Mouse (Mus musculus): ENCODE data around the gene Ubxn6.
"Not testable (repeated sequence)": the region's sequence is repeated elsewhere in the genome, so short reads cannot be mapped to it uniquely, and the experiment has no call there.

The Ubxn6 gene

GRCm38 (mm10) chr17:56074827-56075208 lies at the start of gene Ubxn6:
Ubxn6 (minus strand) TSS chr17:56075028.
- peak; percentile 98 for DNase-seq (ENCODE audit: low spot score)

GRCm38 (mm10) chr17:56123681-56124340 lies 49.0 kb upstream of the Ubxn6 start:
- no peak for DNase-seq (ENCODE audit: low spot score)

- no peak for DNase-seq (ENCODE audit: low spot score)
Measured at GRCm38 (mm10) chr17:56123161-56123560, 48.3 kb upstream of the Ubxn6 start.

- DNase-seq (ENCODE audit: low spot score) = no peak
Measured at GRCm38 (mm10) chr17:56121826-56122225, 47.0 kb upstream of the Ubxn6 start, which contains the start of gene Lrg1. Lrg1 (minus strand) TSS chr17:56122001.

GRCm38 (mm10) chr17:56119981-56120880 lies 45.4 kb upstream of the Ubxn6 start:
- DNase-seq (ENCODE audit: low spot score) = no peak

GRCm38 (mm10) chr17:56119431-56119830 lies 44.6 kb upstream of the Ubxn6 start:
- no peak for DNase-seq (ENCODE audit: low spot score)

GRCm38 (mm10) chr17:56117251-56117710 lies 42.5 kb upstream of the Ubxn6 start, which contains the start of gene Plin5:
Plin5 (minus strand) TSS chr17:56117596.
- DNase-seq (ENCODE audit: low spot score) = peak; percentile 52

GRCm38 (mm10) chr17:56116193-56116592 lies 41.4 kb upstream of the Ubxn6 start:
- no peak for DNase-seq (ENCODE audit: low spot score)

- no peak for DNase-seq (ENCODE audit: low spot score)
Measured at GRCm38 (mm10) chr17:56112743-56113142, 37.9 kb upstream of the Ubxn6 start.

GRCm38 (mm10) chr17:56111864-56112263 lies 37.0 kb upstream of the Ubxn6 start:
- peak; percentile 77 for DNase-seq (ENCODE audit: low spot score)

GRCm38 (mm10) chr17:56111021-56111420 lies 36.2 kb upstream of the Ubxn6 start:
- no peak for DNase-seq (ENCODE audit: low spot score)

- no peak for DNase-seq (ENCODE audit: low spot score)
Measured at GRCm38 (mm10) chr17:56110571-56110970, 35.7 kb upstream of the Ubxn6 start.

GRCm38 (mm10) chr17:56109219-56110051 lies 34.6 kb upstream of the Ubxn6 start, which contains the start of gene Plin4:
Plin4 (minus strand) TSS chr17:56109803.
- no peak for DNase-seq (ENCODE audit: low spot score)

- peak; percentile 83 for DNase-seq (ENCODE audit: low spot score)
Measured at GRCm38 (mm10) chr17:56108334-56109044, 33.7 kb upstream of the Ubxn6 start.

- DNase-seq (ENCODE audit: low spot score) = no peak
Measured at GRCm38 (mm10) chr17:56107736-56108135, 32.9 kb upstream of the Ubxn6 start.

GRCm38 (mm10) chr17:56106981-56107380 lies 32.2 kb upstream of the Ubxn6 start:
- DNase-seq (ENCODE audit: low spot score) = no peak

GRCm38 (mm10) chr17:56106436-56106835 lies 31.6 kb upstream of the Ubxn6 start:
- DNase-seq (ENCODE audit: low spot score) = not testable (repeated sequence)

- DNase-seq (ENCODE audit: low spot score) = not testable (repeated sequence)
Measured at GRCm38 (mm10) chr17:56104821-56105220, 30.0 kb upstream of the Ubxn6 start.

GRCm38 (mm10) chr17:56103465-56104285 lies 28.8 kb upstream of the Ubxn6 start:
- DNase-seq (ENCODE audit: low spot score) = no peak

GRCm38 (mm10) chr17:56102927-56103326 lies 28.1 kb upstream of the Ubxn6 start:
- no peak for DNase-seq (ENCODE audit: low spot score)

Measured in layer of hippocampus, adult 11-12 months (tissue).